Mouse (Mus musculus) heart, adult 2 months (tissue): ENCODE measurements around the gene Slc25a25. TPM values are rescaled to one million over a fixed set of nuclear protein-coding genes. Genes with fewer than 3 reads are reported as not detected.
A peak's percentile ranks its signal among the peaks of the same experiment; 100 is the strongest.

ENCODE experiments used
- DNase-seq, 2 experiments: peaks; one replicate each; pipeline ENCODE4 v3.0.0; 2021
- H3K27ac ChIP-seq: fragments of 200-600 bp; 2 replicates; pipeline ENCODE4 v1.8.1; 2022
- H3K27me3 ChIP-seq: fragments of 200-500 bp; 2 replicates; pipeline ENCODE4 v1.6.1; 2012; ENCODE audit warnings: mild to moderate bottlenecking, low read length, inconsistent platforms, mixed read lengths; ENCODE audit not compliant: control insufficient read depth, insufficient read depth
- H3K36me3 ChIP-seq: fragments of 200-500 bp; 2 replicates; pipeline ENCODE4 v1.6.1; 2012; ENCODE audit warnings: low read length, inconsistent platforms; ENCODE audit not compliant: control insufficient read depth, insufficient read depth
- H3K4me1 ChIP-seq: fragments of 200-500 bp; 2 replicates; pipeline ENCODE4 v1.6.1; 2011; ENCODE audit warnings: low read length; ENCODE audit not compliant: control insufficient read depth, insufficient read depth
- H3K4me3 ChIP-seq: fragments of 200-600 bp; 2 replicates; pipeline ENCODE4 v1.8.1; 2022
- H3K79me2 ChIP-seq: fragments of 200-500 bp; replicated peaks from 2 replicates; pipeline ENCODE4 v1.6.1; 2012; ENCODE audit warnings: mild to moderate bottlenecking, inconsistent platforms, low read length, moderate library complexity, mixed read lengths; ENCODE audit not compliant: control insufficient read depth, insufficient read depth
- H3K9ac ChIP-seq: fragments of 200-500 bp; 2 replicates; pipeline ENCODE4 v1.6.1; 2012; ENCODE audit warnings: low read depth, mild to moderate bottlenecking, control low read depth, inconsistent platforms, low read length, mixed read lengths
- CTCF ChIP-seq: fragments of 200-600 bp; IDR thresholded peaks from 2 replicates; pipeline ENCODE4 v1.8.1; 2022; ENCODE audit warnings: antibody characterized with exemption, mild to moderate bottlenecking, moderate library complexity
- EP300 ChIP-seq: fragments of 200-500 bp; IDR thresholded peaks from 2 replicates; pipeline ENCODE4 v1.6.1; 2011; ENCODE audit warnings: low read depth, low read length, control low read depth; ENCODE audit not compliant: insufficient read depth
- POLR2A ChIP-seq: fragments of 200-500 bp; IDR thresholded peaks from 2 replicates; pipeline ENCODE4 v1.6.1; 2011; ENCODE audit warnings: mild to moderate bottlenecking, low read depth, low read length, control low read depth; ENCODE audit not compliant: insufficient read depth
- WGBS: fragments of 180-500 bp; shearing (Covaris S2); methylation state at CpG from one replicate; pipeline ENCODE4 v1.1.7; 2018; 5-methylcytosine and 5-hydroxymethylcytosine counted together
- intact Hi-C: fragments of 180-260 bp; cut with DNase I; formaldehyde crosslinking; loops from one replicate; pipeline ENCODE4 v1.15.1; 2025
- polyA plus RNA-seq: library from polyadenylated mRNA; depleted of rRNA; stranded (reverse); fragments of >200 nt; gene quantifications from 2 replicates; pipeline ENCODE4 v1.2.3, GENCODE M21; 2012
- total RNA-seq, 2 experiments: library from RNA; stranded (reverse); gene quantifications; 2 replicates each; pipeline ENCODE4 v1.2.3; 2021

The Slc25a25 gene
- total and polyA plus RNA-seq, 3 experiments = 5.7 to 10.1 (median 8.5) TPM

GRCm38 (mm10) chr2:32455101-32455500 lies 3.9 kb upstream of the Slc25a25 start:
- no peak overlapping the region for H3K9ac ChIP-seq
- DNase-seq = no peak
- no peak overlapping the region for H3K4me3 ChIP-seq
- no peak for TF ChIP-seq CTCF
- TF ChIP-seq POLR2A = no peak
- no peak for TF ChIP-seq EP300
- H3K36me3 ChIP-seq = no peaks in the 10 kb centered on the region
- H3K79me2 ChIP-seq = peaks cover 5% of the 10 kb centered on the region
- WGBS = 74% methylated on average over 8 of the region's 8 CpGs
- intact Hi-C loops = no loop called here
- peaks cover 10% of the 10 kb centered on the region for H3K4me1 ChIP-seq
- no peak overlapping the region for H3K27ac ChIP-seq
- H3K27me3 ChIP-seq = no peaks in the 10 kb centered on the region

DNA sequence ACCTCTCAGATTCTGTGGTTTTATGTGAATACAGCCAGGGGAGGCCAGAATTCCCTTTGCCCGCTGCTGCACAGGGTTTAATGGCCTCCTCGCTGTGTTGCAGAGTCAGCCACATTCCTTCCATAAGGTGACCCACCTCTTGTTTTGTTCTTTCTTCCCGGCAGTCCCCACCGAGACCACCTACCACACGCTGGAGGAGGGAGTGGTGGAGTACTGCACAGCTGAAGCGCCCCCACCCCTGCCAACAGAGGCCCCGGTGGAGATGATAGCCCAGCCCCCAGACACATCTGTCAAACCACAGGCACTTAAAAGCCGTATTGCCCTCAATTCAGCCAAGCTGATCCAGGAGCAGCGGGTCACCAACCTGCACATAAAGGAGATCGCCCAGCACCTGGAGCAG lies 3.4 kb upstream of the Slc25a25 start:
- 88% methylated on average over 10 of the region's 10 CpGs for WGBS
- DNase-seq = no peak
- Histone ChIP-seq H3K4me1 (peaks cover 10% of the 10 kb centered on the region), H3K79me2 (peaks cover 5% of the 10 kb centered on the region), H3K9ac (no peak overlapping the region), H3K4me3 (no peak overlapping the region), H3K27ac (no peak overlapping the region), H3K27me3 (no peaks in the 10 kb centered on the region), H3K36me3 (no peaks in the 10 kb centered on the region)
- no peak for TF ChIP-seq EP300
- no peak for TF ChIP-seq POLR2A
- no peak for TF ChIP-seq CTCF
- intact Hi-C loops = no loop called here

DNA sequence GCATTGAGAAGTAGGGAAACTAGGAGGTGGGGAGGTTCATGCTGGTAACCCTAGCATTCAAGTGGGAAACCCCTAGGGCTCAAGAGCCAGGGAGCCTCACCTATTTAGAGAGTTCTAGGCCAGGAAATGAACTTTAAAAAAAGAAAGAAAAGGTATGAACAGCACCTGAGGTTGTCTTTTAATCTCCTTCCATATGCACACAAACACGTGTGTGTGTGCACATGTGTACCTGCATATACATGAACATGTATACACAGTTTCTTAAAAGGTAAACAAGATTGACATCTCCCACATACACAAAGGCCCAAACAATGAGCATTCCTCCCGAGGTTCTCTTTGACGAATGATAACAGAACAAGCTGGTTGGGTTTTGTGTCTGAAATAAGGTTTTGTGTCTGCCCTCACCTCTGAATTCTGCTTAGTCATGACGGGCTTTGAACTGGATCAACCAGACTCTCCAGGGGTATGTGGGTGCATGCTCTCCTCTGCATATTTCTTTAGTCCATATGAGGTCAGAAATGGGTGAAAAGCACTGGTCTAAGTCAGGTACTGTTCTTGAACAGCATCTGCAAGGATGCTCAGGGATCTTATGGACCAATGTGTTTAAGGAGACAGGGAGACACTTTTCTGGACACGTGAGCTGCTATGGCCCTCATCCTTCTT lies 2.5 kb upstream of the Slc25a25 start:
- 78% methylated on average over 5 of the region's 5 CpGs for WGBS

GRCm38 (mm10) chr2:32452441-32452971 lies 1.3 kb upstream of the Slc25a25 start:
- Histone ChIP-seq H3K4me3 (peak overlapping the region; percentile 49), H3K79me2 (peaks cover 5% of the 10 kb centered on the region), H3K4me1 (peaks cover 12% of the 10 kb centered on the region), H3K27ac (peak overlapping the region; percentile 84), H3K27me3 (no peaks in the 10 kb centered on the region), H3K9ac (peak overlapping the region; percentile 39), H3K36me3 (no peaks in the 10 kb centered on the region)
- TF ChIP-seq POLR2A = 0 out of 2 replicates have a peak, but pooled peaks have one; percentile 1
- TF ChIP-seq EP300 = no peak
- intact Hi-C loops = no loop called here
- DNase-seq = no peak
- WGBS = 90% methylated on average over 16 of the region's 16 CpGs

More for the DNA sequence above, 2.5 kb upstream of the Slc25a25 start:
- H3K27ac ChIP-seq = no peak overlapping the region
- no peak overlapping the region for H3K9ac ChIP-seq
- H3K36me3 ChIP-seq = no peaks in the 10 kb centered on the region
- no peak overlapping the region for H3K4me3 ChIP-seq
- intact Hi-C loops = no loop called here
- DNase-seq = no peak
- peaks cover 10% of the 10 kb centered on the region for H3K4me1 ChIP-seq
- TF ChIP-seq POLR2A = no peak
- TF ChIP-seq EP300 = no peak
- no peak for TF ChIP-seq CTCF
- no peaks in the 10 kb centered on the region for H3K27me3 ChIP-seq
- peaks cover 5% of the 10 kb centered on the region for H3K79me2 ChIP-seq

DNA sequence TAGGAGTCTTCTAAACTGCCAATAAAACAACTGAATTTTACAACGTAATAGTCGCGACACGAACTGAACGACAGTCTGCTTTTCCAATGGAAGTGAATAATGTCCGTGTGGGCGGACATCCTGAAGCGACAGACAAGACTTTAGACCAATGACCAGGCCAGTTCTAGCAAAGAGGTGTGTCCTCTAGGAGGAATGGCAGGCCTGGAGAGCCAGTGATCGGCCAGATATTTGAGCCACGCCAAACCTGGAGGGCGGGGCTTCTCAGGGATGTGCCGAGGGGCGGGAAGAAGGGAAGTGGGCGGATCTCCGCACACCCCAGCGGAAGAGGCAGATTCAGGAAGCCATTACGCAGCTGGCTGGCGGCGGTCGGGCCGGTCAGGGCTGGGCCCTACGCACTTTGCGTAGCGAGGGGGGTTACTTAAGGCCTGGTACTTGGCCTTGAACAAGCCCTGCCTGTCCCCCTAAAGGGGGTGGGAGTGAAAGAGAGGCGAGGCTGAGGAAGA lies 676 bp upstream of the Slc25a25 start:
- TF ChIP-seq EP300 (peak; percentile 51; the same call in 1 of the 2 replicates), CTCF (no peak), POLR2A (peak; percentile 54)
- DNase-seq = peak; percentile 99
- H3K79me2 ChIP-seq = peaks cover 5% of the 10 kb centered on the region
- H3K9ac ChIP-seq = peak overlapping the region; percentile 39
- H3K4me3 ChIP-seq = peak overlapping the region; percentile 93
- WGBS = under 1% methylated on average over 25 of the region's 25 CpGs
- intact Hi-C loops = loop anchor here (2.0 kb wide), 2 partner anchors 29 to 47 kb away; no protein-coding TSS in a partner anchor
- H3K36me3 ChIP-seq = peaks cover 2% of the 10 kb centered on the region
- peaks cover 14% of the 10 kb centered on the region for H3K4me1 ChIP-seq
- no peaks in the 10 kb centered on the region for H3K27me3 ChIP-seq
- H3K27ac ChIP-seq = peak overlapping the region; percentile 88
